Mouse (Mus musculus) urinary bladder, postnatal 14 days (tissue): ENCODE results near the gene Zfp97.
"Not testable (repeated sequence)": the region's sequence is repeated elsewhere in the genome, so short reads cannot be mapped to it uniquely, and the experiment has no call there.

ENCODE experiments used
- DNase-seq: peaks from one replicate; pipeline ENCODE4 v3.0.0; 2021; ENCODE audit warnings: low spot score

Zfp97 gene

DNA sequence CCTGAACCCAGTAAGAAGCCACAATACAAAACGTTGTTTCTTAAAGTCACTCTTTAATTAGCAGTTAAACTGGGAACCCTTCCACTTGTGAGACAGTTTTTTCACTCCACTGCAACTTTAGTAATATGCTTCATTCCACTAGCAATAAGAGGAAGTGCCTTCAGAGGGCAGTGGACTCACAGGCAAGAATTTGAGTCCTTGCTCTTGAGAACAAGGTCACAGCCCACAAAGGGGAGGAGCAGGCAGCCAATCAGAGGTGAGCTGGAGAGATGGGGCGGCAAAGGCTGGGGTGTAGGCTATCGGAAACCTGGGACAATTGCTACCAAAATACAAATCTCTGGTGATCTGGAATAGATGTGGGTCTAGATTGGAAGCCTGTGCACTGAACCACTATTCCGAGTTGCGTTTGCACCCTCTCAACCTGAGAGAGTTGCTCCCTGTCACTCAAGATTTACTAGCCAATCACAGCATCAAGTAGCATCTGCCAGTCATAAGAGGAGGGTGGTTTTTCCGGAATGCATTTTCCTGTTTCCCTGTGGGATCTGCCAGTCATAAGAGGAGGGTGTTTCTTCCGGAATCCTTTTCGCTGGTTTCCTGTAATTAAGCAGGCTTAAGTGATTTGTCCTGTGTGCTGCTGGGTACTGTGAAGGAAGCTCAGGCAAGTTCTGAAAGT, at the start of gene Zfp97:
Zfp97 (plus strand) TSS at position 586 of the 673 bp plus-strand sequence.
- DNase-seq: not testable (repeated sequence)

- not testable (repeated sequence) for DNase-seq
These were observed 57.7 kb downstream of the Zfp97 start for GRCm38 (mm10) chr17:17178757-17179413.

DNA sequence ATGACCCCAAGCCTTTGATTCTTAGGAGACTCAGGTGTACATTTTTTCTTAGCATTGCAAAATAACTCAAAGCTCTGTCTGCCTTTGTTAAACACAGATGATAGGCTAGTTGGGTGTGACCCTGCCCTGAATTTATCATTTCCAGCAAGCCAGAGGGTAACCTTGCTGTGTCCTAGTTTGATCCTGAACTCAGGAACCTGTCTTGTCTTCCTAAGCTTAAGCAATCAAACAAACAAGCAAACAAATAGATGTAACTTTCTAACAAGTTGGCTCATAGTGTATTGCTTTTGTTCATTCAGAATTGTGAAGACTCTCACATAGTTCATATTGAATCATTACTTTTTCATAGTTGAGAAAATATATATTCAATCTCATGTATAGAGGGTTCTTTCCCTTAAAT, 73.5 kb downstream of the Zfp97 start:
- not testable (repeated sequence) for DNase-seq

GRCm38 (mm10) chr17:17195178-17195577, 74.0 kb downstream of the Zfp97 start:
- no peak for DNase-seq

GRCm38 (mm10) chr17:17196111-17196510, 74.9 kb downstream of the Zfp97 start:
- DNase-seq: not testable (repeated sequence)
